In genomic region chr11:70619101-70619500, GRCm38 (mm10) we compare ENCODE assay signal across 14 mouse cellular contexts. TPM values are rescaled to one million over a fixed set of nuclear protein-coding genes. Genes with fewer than 3 reads are reported as not detected.
"Had no signal": no experiment of that assay in that cellular context is flagged by ENCODE, and none has a peak within 500 bp of the region (broad histone marks: within the 10 kb centered on the region; RNA-seq: fewer than 3 reads in every experiment).

Gene Chrne (minus strand): TSS chr11:70619216.

- H3K27ac ChIP-seq: kidney, postnatal 0 days; limb, embryonic 13.5 days; liver, embryonic 14.5 days; midbrain, embryonic 13.5 days; neural tube, embryonic 12.5 days; stomach, embryonic 15.5 days had no signal

- H3K36me3 ChIP-seq: limb, embryonic 13.5 days; midbrain, embryonic 13.5 days; neural tube, embryonic 12.5 days; stomach, embryonic 15.5 days had no signal

- H3K9me3 ChIP-seq: limb, embryonic 13.5 days; midbrain, embryonic 13.5 days; neural tube, embryonic 12.5 days; stomach, embryonic 15.5 days had no signal

- H3K4me2 ChIP-seq: limb, embryonic 13.5 days; midbrain, embryonic 13.5 days; neural tube, embryonic 12.5 days; stomach, embryonic 15.5 days had no signal

- H3K9ac ChIP-seq: limb, embryonic 13.5 days; liver, embryonic 14.5 days; midbrain, embryonic 13.5 days; neural tube, embryonic 12.5 days; stomach, embryonic 15.5 days had no signal

- ATAC-seq: midbrain, embryonic 13.5 days had no signal

- DNase-seq: kidney, adult 8-10 months; kidney, postnatal 36 days; left cerebral cortex, postnatal 4 days; lung, adult 18-20 months; retina, postnatal 1 day; right cerebral cortex, postnatal 4 days; thymus, postnatal 4 days had no signal

- H3K4me3 ChIP-seq: limb, embryonic 13.5 days; midbrain, embryonic 13.5 days; neural tube, embryonic 12.5 days; stomach, embryonic 15.5 days had no signal

RNA-seq across cellular contexts. Expression of gene Chrne, which starts in this region (rescaled TPM):
- total RNA-seq: left cerebral cortex, postnatal 4 days; midbrain, postnatal 0 days had no signal
- polyA plus RNA-seq: limb, embryonic 13.5 days; liver, embryonic 14.5 days; midbrain, embryonic 13.5 days; neural tube, embryonic 12.5 days; stomach, embryonic 15.5 days had no signal
